16 mouse cellular contexts compared by ENCODE assay signal in the genomic region with DNA sequence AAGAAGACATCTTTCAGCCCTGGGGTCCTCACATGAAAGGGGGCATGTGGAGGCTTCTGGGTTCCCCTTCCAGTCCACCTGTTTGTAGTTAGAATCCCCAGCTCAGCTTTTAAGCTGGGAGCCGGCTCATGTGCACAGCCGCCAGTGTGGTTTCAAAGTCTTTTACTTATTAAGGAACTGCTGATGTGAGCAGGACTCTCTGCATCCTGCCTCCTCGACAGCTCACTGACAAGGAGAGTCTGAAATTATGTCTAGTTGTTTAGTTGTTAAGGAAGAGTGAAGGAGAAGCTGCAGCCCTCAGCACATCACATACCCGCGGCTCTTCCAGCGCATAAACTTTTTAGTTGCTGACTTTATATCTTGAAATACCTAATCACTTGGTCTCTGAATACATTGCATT.
DNase-seq lines count a peak whose midpoint lies in the region; ATAC-seq and TF ChIP-seq lines count a peak whose summit lies in the region.
"Had no signal": no experiment of that assay in that cellular context is flagged by ENCODE, and none has a peak within 500 bp of the region (broad histone marks: within the 10 kb centered on the region; RNA-seq: fewer than 3 reads in every experiment).

No protein-coding gene starts in this region.

- TF ChIP-seq CTCF in cortical plate, adult 2 months (IDR thresholded peaks at IDR 0.05; ENCODE audit: extremely low read depth, insufficient read depth, low read length) = no peak

- H3K9me3 ChIP-seq in forebrain, embryonic 16.5 days (ENCODE audit: control insufficient read depth, low read length) = no peaks in the 10 kb centered on the region
- H3K9me3 ChIP-seq: intestine, embryonic 15.5 days; limb, embryonic 13.5 days; liver, embryonic 15.5 days had no signal

- no peak for DNase-seq in frontal cortex, postnatal 25 days (ENCODE audit: low spot score in 2 of 2)
- DNase-seq in left cerebral cortex, postnatal 25 days (ENCODE audit: low spot score in 2 of 2) = peak; percentile 33 to 59
- DNase-seq in left cerebral cortex, postnatal 14 days (ENCODE audit: low spot score in 2 of 2) = no peak
- DNase-seq in c-Kit-positive CD71-positive TER-119-positive erythroid progenitor cells, embryonic 14.5 days (ENCODE audit: low spot score) = no peak
- DNase-seq: cerebellum, adult 11-12 months; heart, postnatal 36 days; lung, postnatal 14 days; right cerebral cortex, postnatal 14 days had no signal

- H3K4me2 ChIP-seq in forebrain, embryonic 16.5 days (ENCODE audit: low read length) = no peak overlapping the region
- H3K4me2 ChIP-seq: heart, embryonic 11.5 days; intestine, embryonic 15.5 days; limb, embryonic 13.5 days; liver, embryonic 15.5 days had no signal

- TF ChIP-seq POLR2A in cortical plate, adult 2 months (IDR thresholded peaks at IDR 0.05; ENCODE audit: extremely low read depth, insufficient read depth, low read length) = no peak

- peaks cover 13% of the 10 kb centered on the region for H3K4me1 ChIP-seq in cortical plate, adult 2 months (ENCODE audit: control insufficient read depth, insufficient read depth, low read length)
- H3K4me1 ChIP-seq in forebrain, embryonic 16.5 days (replicated peaks; ENCODE audit: control insufficient read depth, insufficient read depth, low read length) = peaks cover 22% of the 10 kb centered on the region
- H3K4me1 ChIP-seq: intestine, embryonic 15.5 days; liver, embryonic 15.5 days had no signal

- intact Hi-C loops in left cerebral cortex, postnatal 25 days (cut with DNase I) = loop anchor here (5.0 kb wide), 3 partner anchors 43 to 117 kb away; partner anchors contain the start of gene Cdk5r1
- intact Hi-C loops in left cerebral cortex, postnatal 14 days (cut with DNase I) = loop anchor here (5.0 kb wide), 2 partner anchors 38 to 73 kb away; partner anchors contain the start of gene Cdk5r1

- H3K4me3 ChIP-seq in cortical plate, adult 2 months (ENCODE audit: insufficient read depth, low read length) = no peak overlapping the region
- H3K4me3 ChIP-seq in forebrain, embryonic 16.5 days (replicated peaks; ENCODE audit: low read length) = no peak overlapping the region
- H3K4me3 ChIP-seq: intestine, embryonic 15.5 days; limb, embryonic 13.5 days; liver, embryonic 15.5 days; myocyte had no signal

- no peaks in the 10 kb centered on the region for H3K27me3 ChIP-seq in forebrain, embryonic 16.5 days (replicated peaks; ENCODE audit: control insufficient read depth, insufficient read depth, low read length)
- H3K27me3 ChIP-seq: intestine, embryonic 15.5 days; limb, embryonic 13.5 days; liver, embryonic 15.5 days had no signal

- 61% methylated on average over 6 of the region's 6 CpGs for WGBS in forebrain, embryonic 16.5 days

- H3K36me3 ChIP-seq in forebrain, embryonic 16.5 days (ENCODE audit: control insufficient read depth, insufficient read depth) = no peaks in the 10 kb centered on the region
- H3K36me3 ChIP-seq: intestine, embryonic 15.5 days; limb, embryonic 13.5 days; liver, embryonic 15.5 days had no signal

- peak; percentile 22; the same call in 1 of the 2 replicates for ATAC-seq in frontal cortex, adult (ENCODE audit: low TSS enrichment)
- ATAC-seq in forebrain, embryonic 16.5 days = peak; percentile 27; the same call in 1 of the 2 replicates
- ATAC-seq: intestine, embryonic 15.5 days had no signal

- 0 out of 2 replicates have a peak overlapping the region, but pooled peaks have one; percentile 4 for H3K27ac ChIP-seq in cortical plate, adult 2 months (ENCODE audit: insufficient read depth, low read length)
- peak overlapping the region; percentile 73 for H3K27ac ChIP-seq in forebrain, embryonic 16.5 days (ENCODE audit: low read length)
- H3K27ac ChIP-seq: intestine, embryonic 15.5 days; liver, embryonic 15.5 days had no signal

- no peak overlapping the region for H3K9ac ChIP-seq in forebrain, embryonic 16.5 days (replicated peaks; ENCODE audit: low read depth, low read length)
- H3K9ac ChIP-seq: intestine, embryonic 15.5 days; limb, embryonic 13.5 days; liver, embryonic 15.5 days had no signal

Comparison
In these comparisons a context has a peak if more than half of its experiments do, and no peak if none do; other contexts are left out.
1. DNase-seq: peak in left cerebral cortex, postnatal 25 days (2 of 2); none in frontal cortex, postnatal 25 days (0 of 2), left cerebral cortex, postnatal 14 days (0 of 2) and c-Kit-positive CD71-positive TER-119-positive erythroid progenitor cells, embryonic 14.5 days (single experiment).